Mouse (Mus musculus) heart, postnatal 0 days (tissue): Measurements from ENCODE around the gene Olfr293. TPM values are rescaled to one million over a fixed set of nuclear protein-coding genes. Genes with fewer than 3 reads are reported as not detected.

ENCODE experiments used
- ATAC-seq: fragments of 200-750 bp; cut with Nextera tagmentation; 2 replicates; pipeline ENCODE4 v1.8.0; 2017; ENCODE audit warnings: low read depth, moderate number of reproducible peaks, moderate library complexity; ENCODE audit not compliant: insufficient read depth
- DNase-seq: peaks from one replicate; pipeline ENCODE4 v3.0.0-alpha.2; 2016; ENCODE audit warnings: low spot score
- H3K27ac ChIP-seq: fragments of 300-500 bp; sonication (generic); 2 replicates; pipeline ENCODE4 v1.5.1; 2014; ENCODE audit warnings: low read depth, mild to moderate bottlenecking
- H3K27me3 ChIP-seq: fragments of 300-500 bp; sonication (generic); 2 replicates; pipeline ENCODE4 v1.6.1; 2014; ENCODE audit warnings: low read length, mixed read lengths; ENCODE audit not compliant: control insufficient read depth, insufficient read depth
- H3K36me3 ChIP-seq: fragments of 300-500 bp; sonication (generic); replicated peaks from 2 replicates; pipeline ENCODE4 v1.6.1; 2014; ENCODE audit warnings: low read length, mixed read lengths; ENCODE audit not compliant: control insufficient read depth, insufficient read depth
- H3K4me1 ChIP-seq: fragments of 300-500 bp; sonication (generic); 2 replicates; pipeline ENCODE4 v1.6.1; 2014; ENCODE audit warnings: antibody characterized with exemption; ENCODE audit not compliant: control insufficient read depth, insufficient read depth
- H3K4me2 ChIP-seq: fragments of 300-500 bp; sonication (generic); 2 replicates; pipeline ENCODE4 v1.6.1; 2014; ENCODE audit warnings: low read depth, mild to moderate bottlenecking, low read length, moderate library complexity
- H3K4me3 ChIP-seq: fragments of 300-500 bp; sonication (generic); 2 replicates; pipeline ENCODE4 v1.5.1; 2014; ENCODE audit warnings: low read depth, low read length
- H3K9ac ChIP-seq: fragments of 300-500 bp; sonication (generic); replicated peaks from 2 replicates; pipeline ENCODE4 v1.6.1; 2014; ENCODE audit warnings: low read depth, low read length, mixed read lengths
- H3K9me3 ChIP-seq: fragments of 300-500 bp; sonication (generic); replicated peaks from 2 replicates; pipeline ENCODE4 v1.6.1; 2016; ENCODE audit warnings: low read length; ENCODE audit not compliant: control insufficient read depth
- CTCF ChIP-seq: IDR thresholded peaks from 2 replicates; pipeline ENCODE4 v1.5.1; 2016; ENCODE audit warnings: antibody characterized with exemption, control low read depth, low read depth
- EP300 ChIP-seq: IDR thresholded peaks from 2 replicates; pipeline ENCODE4 v1.6.1; 2016; ENCODE audit warnings: antibody characterized with exemption, low read depth
- WGBS: fragments of 180-500 bp; shearing (Covaris S2); extraction: QIAGEN DNeasy Blood & Tissue Kit; methylation state at CpG from one replicate; pipeline ENCODE4 v1.1.7; 2014; 5-methylcytosine and 5-hydroxymethylcytosine counted together
- polyA plus RNA-seq: library from polyadenylated mRNA; unstranded; fragments of >200 nt; fragmentation: Nextera tagmentation; extraction: Ambion mirVana; gene quantifications from 2 replicates; pipeline ENCODE4 v1.2.1, GENCODE M21; 2015
- total RNA-seq: library from RNA; depleted of rRNA; stranded (reverse); fragments of >200 nt; gene quantifications from 2 replicates; pipeline ENCODE4 v1.2.3, GENCODE M21; 2014; ENCODE audit warnings: low replicate concordance; rRNA removed

Olfr293 gene
- total RNA-seq = not detected in 2 replicates
- not detected in 2 replicates for polyA plus RNA-seq

GRCm38 (mm10) chr7:86648761-86649160 is at the start of gene Olfr293:
Olfr293 (plus strand) TSS chr7:86649061.
- H3K36me3 ChIP-seq = no peaks in the 10 kb centered on the region
- no peaks in the 10 kb centered on the region for H3K4me1 ChIP-seq
- H3K4me3 ChIP-seq = no peak within 1 kb of the TSS
- no peak within 1 kb of the TSS for H3K27ac ChIP-seq
- ATAC-seq (no peak), DNase-seq (no peak)
- no peaks in the 10 kb centered on the region for H3K9me3 ChIP-seq
- no peaks in the 10 kb centered on the region for H3K27me3 ChIP-seq
- no peak for TF ChIP-seq CTCF
- TF ChIP-seq EP300 = no peak
- WGBS = 72% methylated on average over 4 of the region's 4 CpGs
- H3K9ac ChIP-seq = no peak within 1 kb of the TSS
- H3K4me2 ChIP-seq = no peak within 1 kb of the TSS

- 42% methylated on average over 2 of the region's 2 CpGs for WGBS
- Histone ChIP-seq H3K4me3 (no peak within 1 kb of the TSS), H3K4me1 (no peaks in the 10 kb centered on the region), H3K36me3 (no peaks in the 10 kb centered on the region), H3K4me2 (no peak within 1 kb of the TSS), H3K9me3 (no peaks in the 10 kb centered on the region), H3K9ac (no peak within 1 kb of the TSS), H3K27ac (no peak within 1 kb of the TSS), H3K27me3 (no peaks in the 10 kb centered on the region)
- TF ChIP-seq EP300 = no peak
- no peak for TF ChIP-seq CTCF
- DNase-seq (no peak), ATAC-seq (no peak)
These were observed 32.3 kb upstream of the Olfr293 start, which contains the start of gene Olfr294 for GRCm38 (mm10) chr7:86616543-86616942. Olfr294 (minus strand) TSS chr7:86616643.

GRCm38 (mm10) chr7:86688030-86688429 is 39.2 kb downstream of the Olfr293 start, which contains the start of gene Olfr292:
Olfr292 (plus strand) TSS chr7:86688330.
- H3K4me3 ChIP-seq = no peak within 1 kb of the TSS
- no peak within 1 kb of the TSS for H3K9ac ChIP-seq
- no peaks in the 10 kb centered on the region for H3K4me1 ChIP-seq
- DNase-seq (no peak), ATAC-seq (no peak)
- no peak within 1 kb of the TSS for H3K27ac ChIP-seq
- H3K27me3 ChIP-seq = no peaks in the 10 kb centered on the region
- no peaks in the 10 kb centered on the region for H3K9me3 ChIP-seq
- no peak within 1 kb of the TSS for H3K4me2 ChIP-seq
- TF ChIP-seq EP300 = no peak
- H3K36me3 ChIP-seq = no peaks in the 10 kb centered on the region

Other genes starting within 250 kb of the Olfr293 start
- not detected in 2 replicates for gene Olfr301, start 245.2 kb upstream of the Olfr293 start, total RNA-seq
- gene Olfr301, start 245.2 kb upstream of the Olfr293 start, polyA plus RNA-seq = not detected in 2 replicates
- gene Olfr299, start 189.1 kb upstream of the Olfr293 start, total RNA-seq = not detected in 2 replicates
- not detected in 2 replicates for gene Olfr299, start 189.1 kb upstream of the Olfr293 start, polyA plus RNA-seq
- gene Olfr298, start 156.6 kb upstream of the Olfr293 start, total RNA-seq = not detected in 2 replicates
- not detected in 2 replicates for gene Olfr298, start 156.6 kb upstream of the Olfr293 start, polyA plus RNA-seq
- gene Olfr297, start 129.1 kb upstream of the Olfr293 start, total RNA-seq = not detected in 2 replicates
- gene Olfr297, start 129.1 kb upstream of the Olfr293 start, polyA plus RNA-seq = not detected in 2 replicates
- gene Olfr295, start 65.2 kb upstream of the Olfr293 start, total RNA-seq = not detected in 2 replicates
- not detected in 2 replicates for gene Olfr295, start 65.2 kb upstream of the Olfr293 start, polyA plus RNA-seq
- gene Olfr294, start 32.4 kb upstream of the Olfr293 start, total RNA-seq = not detected in 2 replicates
- not detected in 2 replicates for gene Olfr294, start 32.4 kb upstream of the Olfr293 start, polyA plus RNA-seq
- gene Olfr292, start 39.3 kb downstream of the Olfr293 start, total RNA-seq = not detected in 2 replicates
- gene Olfr292, start 39.3 kb downstream of the Olfr293 start, polyA plus RNA-seq = not detected in 2 replicates
- gene Folh1, start 126.9 kb downstream of the Olfr293 start, total RNA-seq = 0.04 TPM in 1 of 2 replicates, not detected in the other
- 0.33 and 0.37 TPM in 2 replicates for gene Folh1, start 126.9 kb downstream of the Olfr293 start, polyA plus RNA-seq
- gene Vmn2r77, start 146.0 kb downstream of the Olfr293 start, total RNA-seq = not detected in 2 replicates
- gene Vmn2r77, start 146.0 kb downstream of the Olfr293 start, polyA plus RNA-seq = not detected in 2 replicates